Mouse (Mus musculus) stomach, postnatal 0 days (tissue): Measurements from ENCODE around the gene Gpr179.

Source experiments
- CTCF ChIP-seq: IDR thresholded peaks from 2 replicates; pipeline ENCODE4 v1.5.1; 2016; ENCODE audit warnings: antibody characterized with exemption, low read depth, mild to moderate bottlenecking, moderate library complexity
- EP300 ChIP-seq: optimal IDR thresholded peaks from 2 replicates; pipeline ENCODE3; 2016; ENCODE audit warnings: antibody characterized with exemption

DNA sequence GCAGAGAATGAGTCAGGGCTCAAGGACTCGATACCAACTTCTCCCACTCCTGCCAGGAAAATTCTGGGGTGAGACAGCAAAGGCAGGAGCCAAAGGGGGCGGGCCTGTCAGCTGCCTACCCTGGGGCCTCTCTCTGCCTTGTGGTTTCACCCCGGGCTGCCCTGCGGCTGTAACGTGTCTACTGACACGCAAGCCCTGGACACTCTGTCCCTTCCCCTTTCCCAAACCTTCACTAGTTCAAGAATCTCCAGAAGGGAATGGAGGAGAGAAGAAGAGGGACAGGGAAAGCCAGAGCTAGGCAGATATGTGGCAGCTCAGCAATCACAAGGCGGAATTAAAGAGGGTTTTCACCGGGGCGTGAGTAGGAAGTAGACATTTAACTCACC lies 42.4 kb downstream of the Gpr179 start:
- TF ChIP-seq CTCF (no peak), EP300 (no peak)
